Mouse (Mus musculus): ENCODE data around the gene Selenos.

- TF ChIP-seq POLR2A (IDR thresholded peaks at IDR 0.05; ENCODE audit: control insufficient read depth, low read depth, low read length) (no peak), CTCF (IDR thresholded peaks at IDR 0.05; ENCODE audit: control insufficient read depth, insufficient read depth, insufficient replicate concordance, low read depth, low read length) (no peak)
Measured at GRCm38 (mm10) chr7:66106581-66107056, 27.2 kb downstream of the Selenos start.
